Mouse (Mus musculus): ENCODE results near the gene Syt3. TPM values are rescaled to one million over a fixed set of nuclear protein-coding genes. Genes with fewer than 3 reads are reported as not detected.
A peak's percentile ranks its signal among the peaks of the same experiment; 100 is the strongest.

Syt3 gene
- polyA plus RNA-seq, 1 experiment from 2014 or later = 0.59 TPM

GRCm38 (mm10) chr7:44360792-44361301 is 23.1 kb upstream of the Syt3 start:
- H3K4me1 ChIP-seq (ENCODE audit: control insufficient read depth, insufficient read depth, low read length) = peaks cover 17% of the 10 kb centered on the region
- H3K9me3 ChIP-seq (replicated peaks; ENCODE audit: control insufficient read depth, low read length) = no peaks in the 10 kb centered on the region
- no peak for ATAC-seq (replicated peaks; ENCODE audit: insufficient number of reproducible peaks, low FRiP score, low TSS enrichment)
- 9% methylated on average over 21 of the region's 21 CpGs for WGBS (ENCODE audit: insufficient replicate concordance)
- peak overlapping the region; percentile 59; the same call in 1 of the 2 replicates for H3K4me3 ChIP-seq (ENCODE audit: low read depth, low read length)
- peak overlapping the region; percentile 94 for H3K4me2 ChIP-seq
- no peak overlapping the region for H3K27ac ChIP-seq (ENCODE audit: low read depth, low read length)
- H3K27me3 ChIP-seq (ENCODE audit: control insufficient read depth, insufficient read depth, low read length) = peaks cover 46% of the 10 kb centered on the region
- no peak overlapping the region for H3K9ac ChIP-seq (ENCODE audit: low read depth, low read length)
- no peaks in the 10 kb centered on the region for H3K36me3 ChIP-seq (ENCODE audit: control insufficient read depth, insufficient read depth, low read length)

- no peak overlapping the region for H3K9ac ChIP-seq (ENCODE audit: low read depth, low read length)
- H3K4me2 ChIP-seq = no peak overlapping the region
- 89% methylated on average over 8 of the region's 8 CpGs for WGBS (ENCODE audit: insufficient replicate concordance)
- H3K27me3 ChIP-seq (ENCODE audit: control insufficient read depth, insufficient read depth, low read length) = no peaks in the 10 kb centered on the region
- peaks cover 7% of the 10 kb centered on the region; the same call in 1 of the 2 replicates for H3K4me1 ChIP-seq (ENCODE audit: control insufficient read depth, insufficient read depth, low read length)
- no peaks in the 10 kb centered on the region for H3K9me3 ChIP-seq (replicated peaks; ENCODE audit: control insufficient read depth, low read length)
- no peak for ATAC-seq (replicated peaks; ENCODE audit: insufficient number of reproducible peaks, low FRiP score, low TSS enrichment)
- H3K4me3 ChIP-seq (ENCODE audit: low read depth, low read length) = no peak overlapping the region
- H3K27ac ChIP-seq (ENCODE audit: low read depth, low read length) = no peak overlapping the region
- no peaks in the 10 kb centered on the region for H3K36me3 ChIP-seq (ENCODE audit: control insufficient read depth, insufficient read depth, low read length)
Measured at GRCm38 (mm10) chr7:44372678-44373077, 11.2 kb upstream of the Syt3 start.

- peaks cover 7% of the 10 kb centered on the region; the same call in 1 of the 2 replicates for H3K4me1 ChIP-seq (ENCODE audit: control insufficient read depth, insufficient read depth, low read length)
- no peaks in the 10 kb centered on the region for H3K27me3 ChIP-seq (ENCODE audit: control insufficient read depth, insufficient read depth, low read length)
- H3K9me3 ChIP-seq (replicated peaks; ENCODE audit: control insufficient read depth, low read length) = no peaks in the 10 kb centered on the region
- no peak for ATAC-seq (replicated peaks; ENCODE audit: insufficient number of reproducible peaks, low FRiP score, low TSS enrichment)
- no peaks in the 10 kb centered on the region for H3K36me3 ChIP-seq (ENCODE audit: control insufficient read depth, insufficient read depth, low read length)
- peak overlapping the region; percentile 55 for H3K4me3 ChIP-seq (ENCODE audit: low read depth, low read length)
- H3K9ac ChIP-seq (ENCODE audit: low read depth, low read length) = peak overlapping the region; percentile 56
- no peak overlapping the region for H3K27ac ChIP-seq (ENCODE audit: low read depth, low read length)
- WGBS (ENCODE audit: insufficient replicate concordance) = 10% methylated on average over 7 of the region's 7 CpGs
- H3K4me2 ChIP-seq = peak overlapping the region; percentile 76
Measured at GRCm38 (mm10) chr7:44373460-44373859, 10.4 kb upstream of the Syt3 start.

GRCm38 (mm10) chr7:44373889-44374652 is 9.8 kb upstream of the Syt3 start:
- H3K27ac ChIP-seq (ENCODE audit: low read depth, low read length) = peak overlapping the region; percentile 46; the same call in 1 of the 2 replicates
- H3K4me3 ChIP-seq (ENCODE audit: low read depth, low read length) = peak overlapping the region; percentile 55
- peaks cover 7% of the 10 kb centered on the region; the same call in 1 of the 2 replicates for H3K4me1 ChIP-seq (ENCODE audit: control insufficient read depth, insufficient read depth, low read length)
- peak overlapping the region; percentile 76 for H3K4me2 ChIP-seq
- H3K9me3 ChIP-seq (replicated peaks; ENCODE audit: control insufficient read depth, low read length) = no peaks in the 10 kb centered on the region
- ATAC-seq (replicated peaks; ENCODE audit: insufficient number of reproducible peaks, low FRiP score, low TSS enrichment) = peak; percentile 85
- H3K36me3 ChIP-seq (ENCODE audit: control insufficient read depth, insufficient read depth, low read length) = no peaks in the 10 kb centered on the region
- H3K27me3 ChIP-seq (ENCODE audit: control insufficient read depth, insufficient read depth, low read length) = no peaks in the 10 kb centered on the region
- H3K9ac ChIP-seq (ENCODE audit: low read depth, low read length) = peak overlapping the region; percentile 73
- WGBS (ENCODE audit: insufficient replicate concordance) = 1% methylated on average over 19 of the region's 19 CpGs

GRCm38 (mm10) chr7:44374756-44375155 is 9.1 kb upstream of the Syt3 start:
- peak overlapping the region; percentile 76 for H3K4me2 ChIP-seq
- H3K4me3 ChIP-seq (ENCODE audit: low read depth, low read length) = peak overlapping the region; percentile 55
- H3K9ac ChIP-seq (ENCODE audit: low read depth, low read length) = peak overlapping the region; percentile 73
- H3K27ac ChIP-seq (ENCODE audit: low read depth, low read length) = no peak overlapping the region
- no peaks in the 10 kb centered on the region for H3K9me3 ChIP-seq (replicated peaks; ENCODE audit: control insufficient read depth, low read length)
- no peaks in the 10 kb centered on the region for H3K36me3 ChIP-seq (ENCODE audit: control insufficient read depth, insufficient read depth, low read length)
- WGBS (ENCODE audit: insufficient replicate concordance) = 6% methylated on average over 5 of the region's 5 CpGs
- ATAC-seq (replicated peaks; ENCODE audit: insufficient number of reproducible peaks, low FRiP score, low TSS enrichment) = no peak
- H3K27me3 ChIP-seq (ENCODE audit: control insufficient read depth, insufficient read depth, low read length) = no peaks in the 10 kb centered on the region
- peaks cover 7% of the 10 kb centered on the region; the same call in 1 of the 2 replicates for H3K4me1 ChIP-seq (ENCODE audit: control insufficient read depth, insufficient read depth, low read length)

GRCm38 (mm10) chr7:44375207-44375606 is 8.7 kb upstream of the Syt3 start:
- Histone ChIP-seq H3K27me3 (ENCODE audit: control insufficient read depth, insufficient read depth, low read length) (no peaks in the 10 kb centered on the region), H3K9ac (ENCODE audit: low read depth, low read length) (no peak overlapping the region), H3K4me3 (ENCODE audit: low read depth, low read length) (peak overlapping the region; percentile 55; the same call in 1 of the 2 replicates), H3K4me2 (peak overlapping the region; percentile 76), H3K4me1 (ENCODE audit: control insufficient read depth, insufficient read depth, low read length) (peaks cover 7% of the 10 kb centered on the region; the same call in 1 of the 2 replicates), H3K9me3 (replicated peaks; ENCODE audit: control insufficient read depth, low read length) (no peaks in the 10 kb centered on the region), H3K27ac (ENCODE audit: low read depth, low read length) (no peak overlapping the region), H3K36me3 (ENCODE audit: control insufficient read depth, insufficient read depth, low read length) (no peaks in the 10 kb centered on the region)
- WGBS (ENCODE audit: insufficient replicate concordance) = 10% methylated on average over 10 of the region's 10 CpGs
- no peak for ATAC-seq (replicated peaks; ENCODE audit: insufficient number of reproducible peaks, low FRiP score, low TSS enrichment)

GRCm38 (mm10) chr7:44375793-44376192 is 8.1 kb upstream of the Syt3 start:
- Histone ChIP-seq H3K4me3 (ENCODE audit: low read depth, low read length) (no peak overlapping the region), H3K9me3 (replicated peaks; ENCODE audit: control insufficient read depth, low read length) (no peaks in the 10 kb centered on the region), H3K4me1 (ENCODE audit: control insufficient read depth, insufficient read depth, low read length) (peaks cover 7% of the 10 kb centered on the region; the same call in 1 of the 2 replicates), H3K27me3 (ENCODE audit: control insufficient read depth, insufficient read depth, low read length) (no peaks in the 10 kb centered on the region), H3K27ac (ENCODE audit: low read depth, low read length) (no peak overlapping the region), H3K36me3 (ENCODE audit: control insufficient read depth, insufficient read depth, low read length) (no peaks in the 10 kb centered on the region), H3K4me2 (no peak overlapping the region), H3K9ac (ENCODE audit: low read depth, low read length) (no peak overlapping the region)
- ATAC-seq (replicated peaks; ENCODE audit: insufficient number of reproducible peaks, low FRiP score, low TSS enrichment) = no peak
- 57% methylated on average over 3 of the region's 3 CpGs for WGBS (ENCODE audit: insufficient replicate concordance)

- Histone ChIP-seq H3K4me3 (ENCODE audit: low read depth, low read length) (no peak overlapping the region), H3K27ac (ENCODE audit: low read depth, low read length) (no peak overlapping the region), H3K4me2 (no peak overlapping the region), H3K4me1 (ENCODE audit: control insufficient read depth, insufficient read depth, low read length) (peaks cover 7% of the 10 kb centered on the region; the same call in 1 of the 2 replicates), H3K9me3 (replicated peaks; ENCODE audit: control insufficient read depth, low read length) (no peaks in the 10 kb centered on the region), H3K36me3 (ENCODE audit: control insufficient read depth, insufficient read depth, low read length) (no peaks in the 10 kb centered on the region), H3K27me3 (ENCODE audit: control insufficient read depth, insufficient read depth, low read length) (peaks cover 8% of the 10 kb centered on the region), H3K9ac (ENCODE audit: low read depth, low read length) (no peak overlapping the region)
- 30% methylated on average over 4 of the region's 4 CpGs for WGBS (ENCODE audit: insufficient replicate concordance)
- ATAC-seq (replicated peaks; ENCODE audit: insufficient number of reproducible peaks, low FRiP score, low TSS enrichment) = no peak; the same call in 1 of the 2 replicates
Measured at GRCm38 (mm10) chr7:44378290-44378689, 5.6 kb upstream of the Syt3 start.
